Mouse (Mus musculus) kidney, embryonic 15.5 days (tissue): ENCODE measurements around the gene Nat8f5. TPM values are rescaled to one million over a fixed set of nuclear protein-coding genes. Genes with fewer than 3 reads are reported as not detected.

Experiments used
- microRNA-seq: library from miRNA; unstranded; fragments of <30 nt; microRNA quantifications from one replicate; pipeline ENCODE4, GENCODE M21; 2016
- polyA plus RNA-seq: library from polyadenylated mRNA; unstranded; fragments of >200 nt; fragmentation: Nextera tagmentation; extraction: Ambion mirVana; gene quantifications from 2 replicates; pipeline ENCODE4 v1.2.1, GENCODE M21; 2015

The Nat8f5 gene
- polyA plus RNA-seq, 1 experiment from 2014 or later: not detected

Small RNA genes lying within 50 kb of the gene (microRNA-seq; reads per million reads assigned to microRNA genes)
- gene Mir6375: not detected

Other genes starting within 250 kb of the Nat8f5 start
- gene Alms1, start 233.4 kb downstream of the Nat8f5 start, polyA plus RNA-seq: 5.3 and 6.1 TPM in 2 replicates
- not detected in 2 replicates for gene Nat8f7, start 107.8 kb downstream of the Nat8f5 start, polyA plus RNA-seq
- gene Nat8f3, start 55.2 kb downstream of the Nat8f5 start, polyA plus RNA-seq: 0.13 TPM in 1 of 2 replicates, not detected in the other
- gene Nat8f6, start within 50 bp of the Nat8f5 start, polyA plus RNA-seq: 0.24 TPM in 1 of 2 replicates, not detected in the other
- 1.3 TPM in 2 replicates for gene Nat8, start 11.1 kb upstream of the Nat8f5 start, polyA plus RNA-seq
- 1.2 and 1.5 TPM in 2 replicates for gene Nat8f2, start 48.2 kb upstream of the Nat8f5 start, polyA plus RNA-seq
- gene Nat8f4, start 83.9 kb upstream of the Nat8f5 start, polyA plus RNA-seq: 5.9 and 6.3 TPM in 2 replicates
- 41.0 and 41.6 TPM in 2 replicates for gene Tprkb, start 90.9 kb upstream of the Nat8f5 start, polyA plus RNA-seq
- 46.6 and 52.7 TPM in 2 replicates for gene Nat8f1, start 94.7 kb upstream of the Nat8f5 start, polyA plus RNA-seq
- gene Dusp11, start 140.7 kb upstream of the Nat8f5 start, polyA plus RNA-seq: 44.1 and 45.0 TPM in 2 replicates
- not detected in 2 replicates for gene Figla, start 195.2 kb upstream of the Nat8f5 start, polyA plus RNA-seq
- gene Add2, start 207.7 kb upstream of the Nat8f5 start, polyA plus RNA-seq: 5.9 and 7.2 TPM in 2 replicates